Mouse (Mus musculus) cerebellum, adult 18-20 months (tissue): ENCODE results near the gene Myh6.
"Not testable (repeated sequence)": the region's sequence is repeated elsewhere in the genome, so short reads cannot be mapped to it uniquely, and the experiment has no call there.

Experiments used
- DNase-seq, 2 experiments: peaks; one replicate each; pipeline ENCODE4 v3.0.0; 2021

Gene Myh6

GRCm38 (mm10) chr14:54955481-54955880 lies 11.2 kb downstream of the Myh6 start:
- DNase-seq = no peak

- DNase-seq = no peak
Measured at GRCm38 (mm10) chr14:54954474-54954873, 12.3 kb downstream of the Myh6 start.

- no peak for DNase-seq
Measured at GRCm38 (mm10) chr14:54953664-54954206, 13.0 kb downstream of the Myh6 start.

- DNase-seq = no peak
Measured at GRCm38 (mm10) chr14:54951587-54951986, 15.1 kb downstream of the Myh6 start.

- no peak for DNase-seq
Measured at GRCm38 (mm10) chr14:54950493-54950892, 16.2 kb downstream of the Myh6 start.

GRCm38 (mm10) chr14:54948781-54949180 lies 17.9 kb downstream of the Myh6 start:
- no peak for DNase-seq

- not testable (repeated sequence) for DNase-seq
Measured at GRCm38 (mm10) chr14:54947008-54947407, 19.7 kb downstream of the Myh6 start.

GRCm38 (mm10) chr14:54945975-54946704 lies 20.6 kb downstream of the Myh6 start:
- no peak for DNase-seq

- no peak for DNase-seq
Measured at GRCm38 (mm10) chr14:54944939-54945338, 21.8 kb downstream of the Myh6 start.

- DNase-seq = no peak
Measured at GRCm38 (mm10) chr14:54943971-54944370, 22.8 kb downstream of the Myh6 start.

- DNase-seq = no peak
Measured at GRCm38 (mm10) chr14:54942479-54942878, 24.2 kb downstream of the Myh6 start.

GRCm38 (mm10) chr14:54941024-54941978 lies 25.4 kb downstream of the Myh6 start:
- no peak for DNase-seq

GRCm38 (mm10) chr14:54940176-54940530 lies 26.6 kb downstream of the Myh6 start:
- DNase-seq = no peak

GRCm38 (mm10) chr14:54939434-54940175 lies 27.1 kb downstream of the Myh6 start:
- peak; percentile 61 to 63 for DNase-seq

GRCm38 (mm10) chr14:54938431-54939219 lies 28.1 kb downstream of the Myh6 start:
- no peak for DNase-seq

- no peak for DNase-seq
Measured at GRCm38 (mm10) chr14:54937361-54938182, 29.2 kb downstream of the Myh6 start.

GRCm38 (mm10) chr14:54936831-54937160 lies 29.9 kb downstream of the Myh6 start:
- no peak for DNase-seq

GRCm38 (mm10) chr14:54935904-54936830 lies 30.6 kb downstream of the Myh6 start, which contains the start of gene Cmtm5:
Gene Cmtm5, plus strand, starts transcription at chr14:54936261.
- DNase-seq = peak; percentile 30 to 51

GRCm38 (mm10) chr14:54932645-54933150 lies 34.0 kb downstream of the Myh6 start, which contains the start of gene Il25:
Gene Il25, plus strand, starts transcription at chr14:54932695.
- no peak for DNase-seq

GRCm38 (mm10) chr14:54930431-54930830 lies 36.3 kb downstream of the Myh6 start:
- DNase-seq = no peak
